Mouse (Mus musculus): ENCODE measurements around the gene Cby3. TPM values are rescaled to one million over a fixed set of nuclear protein-coding genes. Genes with fewer than 3 reads are reported as not detected.

The Cby3 gene
- polyA plus RNA-seq, 1 experiment from 2014 or later = 1.8 TPM

GRCm38 (mm10) chr11:50377892-50378684 lies 23.8 kb downstream of the Cby3 start:
- Histone ChIP-seq H3K9ac (replicated peaks) (peak overlapping the region; percentile 100), H3K9me3 (replicated peaks) (no peaks in the 10 kb centered on the region)
- peak; percentile 83 for ATAC-seq (ENCODE audit: low FRiP score)

GRCm38 (mm10) chr11:50379023-50379752 lies 24.9 kb downstream of the Cby3 start:
- Histone ChIP-seq H3K9me3 (replicated peaks) (no peaks in the 10 kb centered on the region), H3K27ac (replicated peaks) (no peak overlapping the region), H3K9ac (replicated peaks) (peak overlapping the region; percentile 100), H3K27me3 (replicated peaks) (no peaks in the 10 kb centered on the region), H3K4me3 (replicated peaks) (peak overlapping the region; percentile 94), H3K36me3 (peaks cover 21% of the 10 kb centered on the region), H3K4me2 (peak overlapping the region; percentile 62), H3K4me1 (peaks cover 30% of the 10 kb centered on the region)
- 62% methylated on average over 12 of the region's 12 CpGs for WGBS
- no peak for ATAC-seq (ENCODE audit: low FRiP score)

More at GRCm38 (mm10) chr11:50377892-50378684, 23.8 kb downstream of the Cby3 start:
- H3K27ac ChIP-seq (replicated peaks) = peak overlapping the region; percentile 99
- under 1% methylated on average over 67 of the region's 71 CpGs for WGBS
- peaks cover 16% of the 10 kb centered on the region for H3K36me3 ChIP-seq
- H3K4me3 ChIP-seq (replicated peaks) = peak overlapping the region; percentile 94
- H3K4me1 ChIP-seq = peaks cover 30% of the 10 kb centered on the region
- H3K27me3 ChIP-seq (replicated peaks) = no peaks in the 10 kb centered on the region
- peak overlapping the region; percentile 62 for H3K4me2 ChIP-seq

- Histone ChIP-seq H3K36me3 (peaks cover 33% of the 10 kb centered on the region), H3K9ac (replicated peaks) (0 out of 2 replicates have a peak overlapping the region, but pooled peaks have one; percentile 34)
- WGBS = 25% methylated on average over 4 of the region's 4 CpGs
Measured at GRCm38 (mm10) chr11:50381311-50381710, 27.0 kb downstream of the Cby3 start.

GRCm38 (mm10) chr11:50387167-50387679 lies 33.0 kb downstream of the Cby3 start:
- Histone ChIP-seq H3K27ac (replicated peaks) (no peak overlapping the region; the same call in 1 of the 2 replicates), H3K4me1 (peaks cover 3% of the 10 kb centered on the region; the same call in 1 of the 2 replicates), H3K9me3 (replicated peaks) (no peaks in the 10 kb centered on the region), H3K4me2 (no peak overlapping the region), H3K4me3 (replicated peaks) (no peak overlapping the region), H3K27me3 (replicated peaks) (no peaks in the 10 kb centered on the region), H3K9ac (replicated peaks) (no peak overlapping the region), H3K36me3 (peaks cover 72% of the 10 kb centered on the region)
- WGBS = 81% methylated on average over 3 of the region's 3 CpGs
- no peak for ATAC-seq (ENCODE audit: low FRiP score)

More at GRCm38 (mm10) chr11:50381311-50381710, 27.0 kb downstream of the Cby3 start:
- Histone ChIP-seq H3K4me1 (peaks cover 26% of the 10 kb centered on the region), H3K27ac (replicated peaks) (no peak overlapping the region), H3K4me3 (replicated peaks) (peak overlapping the region; percentile 26), H3K27me3 (replicated peaks) (no peaks in the 10 kb centered on the region), H3K4me2 (peak overlapping the region; percentile 53), H3K9me3 (replicated peaks) (no peaks in the 10 kb centered on the region)
- ATAC-seq (ENCODE audit: low FRiP score) = no peak

- H3K4me1 ChIP-seq = no peaks in the 10 kb centered on the region
- H3K9ac ChIP-seq (replicated peaks) = no peak overlapping the region
- peaks cover 69% of the 10 kb centered on the region for H3K36me3 ChIP-seq
- H3K4me2 ChIP-seq = no peak overlapping the region
- H3K27me3 ChIP-seq (replicated peaks) = no peaks in the 10 kb centered on the region
- no peak overlapping the region for H3K27ac ChIP-seq (replicated peaks)
- no peak overlapping the region for H3K4me3 ChIP-seq (replicated peaks)
- no peaks in the 10 kb centered on the region for H3K9me3 ChIP-seq (replicated peaks)
- WGBS = 90% methylated on average over 4 of the region's 4 CpGs
- ATAC-seq (ENCODE audit: low FRiP score) = no peak
Measured at GRCm38 (mm10) chr11:50387697-50388096, 33.4 kb downstream of the Cby3 start.

- Histone ChIP-seq H3K36me3 (peaks cover 69% of the 10 kb centered on the region), H3K4me3 (replicated peaks) (no peak overlapping the region), H3K4me1 (no peaks in the 10 kb centered on the region), H3K9ac (replicated peaks) (no peak overlapping the region), H3K27ac (replicated peaks) (no peak overlapping the region), H3K4me2 (no peak overlapping the region), H3K27me3 (replicated peaks) (no peaks in the 10 kb centered on the region), H3K9me3 (replicated peaks) (no peaks in the 10 kb centered on the region)
- ATAC-seq (ENCODE audit: low FRiP score) = no peak
- WGBS = 94% methylated on average over 3 of the region's 3 CpGs
Measured at GRCm38 (mm10) chr11:50388217-50388929, 34.1 kb downstream of the Cby3 start.

GRCm38 (mm10) chr11:50389011-50389410 lies 34.7 kb downstream of the Cby3 start:
- 70% methylated on average over 3 of the region's 3 CpGs for WGBS
- no peak for ATAC-seq (ENCODE audit: low FRiP score)
- H3K4me1 ChIP-seq = no peaks in the 10 kb centered on the region
- peaks cover 72% of the 10 kb centered on the region for H3K36me3 ChIP-seq
- no peaks in the 10 kb centered on the region for H3K9me3 ChIP-seq (replicated peaks)
- no peaks in the 10 kb centered on the region for H3K27me3 ChIP-seq (replicated peaks)
- no peak overlapping the region for H3K4me2 ChIP-seq
- no peak overlapping the region for H3K4me3 ChIP-seq (replicated peaks)
- no peak overlapping the region for H3K27ac ChIP-seq (replicated peaks)
- H3K9ac ChIP-seq (replicated peaks) = no peak overlapping the region

GRCm38 (mm10) chr11:50389616-50390015 lies 35.4 kb downstream of the Cby3 start:
- no peak for ATAC-seq (ENCODE audit: low FRiP score)
- H3K36me3 ChIP-seq = peaks cover 76% of the 10 kb centered on the region
- H3K9ac ChIP-seq (replicated peaks) = no peak overlapping the region
- no peak overlapping the region for H3K27ac ChIP-seq (replicated peaks)
- no peaks in the 10 kb centered on the region for H3K27me3 ChIP-seq (replicated peaks)
- H3K4me1 ChIP-seq = no peaks in the 10 kb centered on the region
- no peaks in the 10 kb centered on the region for H3K9me3 ChIP-seq (replicated peaks)
- 62% methylated on average over 5 of the region's 5 CpGs for whole genome bisulfite sequencing
- H3K4me3 ChIP-seq (replicated peaks) = no peak overlapping the region
- no peak overlapping the region for H3K4me2 ChIP-seq

GRCm38 (mm10) chr11:50391272-50391960 lies 37.2 kb downstream of the Cby3 start:
- H3K27me3 ChIP-seq (replicated peaks) = no peaks in the 10 kb centered on the region
- peaks cover 71% of the 10 kb centered on the region for H3K36me3 ChIP-seq
- WGBS = 91% methylated on average over 4 of the region's 4 CpGs
- H3K27ac ChIP-seq (replicated peaks) = no peak overlapping the region
- H3K9me3 ChIP-seq (replicated peaks) = no peaks in the 10 kb centered on the region
- no peak overlapping the region for H3K9ac ChIP-seq (replicated peaks)
- no peak overlapping the region for H3K4me2 ChIP-seq
- ATAC-seq (ENCODE audit: low FRiP score) = no peak
- no peak overlapping the region for H3K4me3 ChIP-seq (replicated peaks)
- H3K4me1 ChIP-seq = no peaks in the 10 kb centered on the region

GRCm38 (mm10) chr11:50393306-50393705 lies 39.0 kb downstream of the Cby3 start:
- 90% methylated on average over 6 of the region's 6 CpGs for WGBS
- no peaks in the 10 kb centered on the region for H3K4me1 ChIP-seq

GRCm38 (mm10) chr11:50394731-50395130 lies 40.5 kb downstream of the Cby3 start:
- Histone ChIP-seq H3K9ac (replicated peaks) (no peak overlapping the region), H3K4me3 (replicated peaks) (no peak overlapping the region), H3K9me3 (replicated peaks) (no peaks in the 10 kb centered on the region), H3K36me3 (peaks cover 75% of the 10 kb centered on the region), H3K27ac (replicated peaks) (no peak overlapping the region), H3K27me3 (replicated peaks) (no peaks in the 10 kb centered on the region), H3K4me2 (no peak overlapping the region), H3K4me1 (no peaks in the 10 kb centered on the region)
- 93% methylated on average over 7 of the region's 7 CpGs for WGBS
- no peak for ATAC-seq (ENCODE audit: low FRiP score)

More at GRCm38 (mm10) chr11:50393306-50393705, 39.0 kb downstream of the Cby3 start:
- Histone ChIP-seq H3K27ac (replicated peaks) (no peak overlapping the region), H3K9me3 (replicated peaks) (no peaks in the 10 kb centered on the region), H3K9ac (replicated peaks) (no peak overlapping the region), H3K36me3 (peaks cover 71% of the 10 kb centered on the region), H3K4me2 (no peak overlapping the region), H3K27me3 (replicated peaks) (no peaks in the 10 kb centered on the region), H3K4me3 (replicated peaks) (no peak overlapping the region)
- no peak for ATAC-seq (ENCODE audit: low FRiP score)

Data from neural tube, embryonic 15.5 days (tissue).